Mouse (Mus musculus): ENCODE measurements at regions not wholly inside any gene's neighbourhood (a gene's known extent, or its start where the extent isn't known, plus 50 kb on each side); places are given as distances from the start of the nearest gene placed in this dataset.

DNA sequence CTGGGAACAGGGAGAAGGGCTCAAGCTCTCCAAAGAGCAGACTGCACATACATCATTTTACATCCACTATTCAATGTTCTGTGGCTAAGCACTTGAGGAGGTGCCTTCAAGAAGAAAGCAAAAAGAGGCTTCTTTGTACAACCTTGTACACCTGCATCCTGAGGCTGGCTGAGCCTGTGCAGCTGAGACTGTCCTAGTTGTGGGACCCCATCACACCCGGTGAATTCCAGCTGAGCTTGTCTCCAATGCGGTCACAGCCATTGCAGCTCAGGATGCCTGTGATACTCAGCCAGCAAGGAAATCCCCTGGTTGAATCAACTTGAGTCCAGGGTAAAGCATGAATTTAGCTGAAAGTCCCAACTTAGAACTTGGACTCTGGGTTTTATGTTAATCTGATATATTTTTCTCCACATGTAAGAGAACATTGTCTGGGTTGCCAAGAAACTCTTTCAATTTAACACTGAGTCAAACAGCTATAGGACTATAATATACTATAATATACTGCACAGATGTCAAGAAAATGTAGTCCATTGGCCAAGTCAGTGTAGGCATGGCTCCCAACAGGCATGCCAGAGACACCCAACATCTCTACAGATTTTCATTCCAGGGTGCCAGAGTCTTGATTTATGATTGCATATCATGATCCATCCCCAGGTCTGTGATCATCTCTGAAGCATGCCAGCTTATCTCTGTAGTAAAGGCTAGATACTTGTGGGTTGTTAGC lies 599.2 kb downstream of the Pard3 start:
- no peak for ATAC-seq
- H3K27me3 ChIP-seq (replicated peaks; ENCODE audit: control insufficient read depth, insufficient read depth, low read length): no peaks in the 10 kb centered on the region
- H3K4me1 ChIP-seq (replicated peaks; ENCODE audit: control insufficient read depth, insufficient read depth, low read length): no peaks in the 10 kb centered on the region
- 92% methylated on average over 2 of the region's 2 CpGs for WGBS
- H3K36me3 ChIP-seq (ENCODE audit: control insufficient read depth, insufficient read depth): no peaks in the 10 kb centered on the region
- no peak overlapping the region for H3K4me2 ChIP-seq (ENCODE audit: low read length)
- H3K4me3 ChIP-seq (replicated peaks; ENCODE audit: low read length): no peak overlapping the region
- H3K27ac ChIP-seq (ENCODE audit: low read length): no peak overlapping the region
- no peak overlapping the region for H3K9ac ChIP-seq (replicated peaks; ENCODE audit: low read depth, low read length)
- H3K9me3 ChIP-seq (ENCODE audit: control insufficient read depth, low read length): 0 out of 2 replicates have a peak, but pooled peaks cover 2% of the 10 kb centered on the region

DNA sequence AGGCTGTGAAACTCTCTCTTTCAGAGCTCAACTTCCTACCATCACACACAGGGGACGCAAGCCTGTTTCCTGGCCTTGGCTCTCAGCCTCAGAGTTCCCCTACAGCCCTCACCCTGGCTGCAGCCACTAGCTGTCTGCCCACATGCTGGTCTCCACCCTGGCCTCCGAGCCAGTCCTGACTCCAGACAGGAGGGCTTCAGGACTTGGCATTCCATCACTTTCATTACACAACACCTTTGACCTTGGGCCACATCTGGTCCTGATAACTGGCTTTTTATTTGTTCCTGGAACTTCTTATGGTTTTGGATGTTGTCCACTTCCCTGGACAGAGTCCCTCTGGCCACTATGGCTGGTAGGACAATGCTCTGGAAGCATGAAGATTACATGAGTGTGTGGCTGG lies 602.9 kb downstream of the Pard3 start:
- Histone ChIP-seq H3K27ac (ENCODE audit: low read length) (no peak overlapping the region), H3K4me1 (replicated peaks; ENCODE audit: control insufficient read depth, insufficient read depth, low read length) (no peaks in the 10 kb centered on the region), H3K9ac (replicated peaks; ENCODE audit: low read depth, low read length) (no peak overlapping the region), H3K27me3 (replicated peaks; ENCODE audit: control insufficient read depth, insufficient read depth, low read length) (no peaks in the 10 kb centered on the region), H3K4me2 (ENCODE audit: low read length) (no peak overlapping the region), H3K9me3 (ENCODE audit: control insufficient read depth, low read length) (0 out of 2 replicates have a peak, but pooled peaks cover 2% of the 10 kb centered on the region), H3K4me3 (replicated peaks; ENCODE audit: low read length) (no peak overlapping the region), H3K36me3 (ENCODE audit: control insufficient read depth, insufficient read depth) (no peaks in the 10 kb centered on the region)
- WGBS: 93% methylated on average over 2 of the region's 2 CpGs
- ATAC-seq: no peak

DNA sequence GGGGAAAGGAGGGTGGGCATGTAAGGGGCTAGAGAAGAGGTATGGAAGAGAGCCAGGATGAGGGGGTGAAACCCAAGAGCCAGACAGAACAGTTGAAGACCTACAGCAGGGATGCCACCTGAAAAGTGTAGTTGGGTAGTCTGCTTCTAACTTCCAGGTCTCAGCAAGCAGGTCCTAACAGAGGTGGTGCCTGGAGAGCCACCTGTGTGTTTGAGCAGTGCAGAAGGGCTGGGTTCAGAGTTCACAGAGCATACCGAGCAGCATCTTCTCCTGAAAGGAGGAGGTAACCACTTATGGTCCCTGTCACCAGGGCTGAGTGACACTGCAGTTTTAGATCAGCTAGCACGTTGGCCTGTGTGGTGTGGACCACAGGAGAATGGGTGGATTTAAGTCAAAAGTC lies 605.3 kb downstream of the Pard3 start:
- 57% methylated on average over 2 of the region's 2 CpGs for WGBS

DNA sequence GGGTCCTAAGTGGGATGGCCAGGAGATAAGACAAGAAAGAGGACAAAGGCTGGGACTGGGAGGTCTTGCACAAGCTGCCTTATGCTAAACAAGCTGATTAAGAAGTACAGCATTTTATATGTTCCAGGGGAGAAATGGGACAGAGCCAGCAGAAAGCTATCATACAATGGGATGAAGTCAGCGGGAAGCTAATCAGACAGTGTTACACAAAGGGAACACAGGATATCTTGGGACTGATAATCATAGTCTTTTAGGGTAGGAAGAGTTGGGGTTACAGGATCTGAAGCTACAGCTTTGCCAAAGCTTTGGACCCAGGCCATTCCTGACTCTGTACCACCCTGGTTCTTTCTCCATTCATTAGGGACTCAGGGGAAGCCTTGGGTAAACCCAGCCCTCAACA lies 610.4 kb downstream of the Pard3 start:
- H3K4me3 ChIP-seq (replicated peaks; ENCODE audit: low read length): no peak overlapping the region
- no peak overlapping the region for H3K9ac ChIP-seq (replicated peaks; ENCODE audit: low read depth, low read length)
- no peaks in the 10 kb centered on the region for H3K36me3 ChIP-seq (ENCODE audit: control insufficient read depth, insufficient read depth)
- ATAC-seq: no peak
- H3K9me3 ChIP-seq (ENCODE audit: control insufficient read depth, low read length): no peaks in the 10 kb centered on the region
- no peaks in the 10 kb centered on the region; the same call in 1 of the 2 replicates for H3K4me1 ChIP-seq (replicated peaks; ENCODE audit: control insufficient read depth, insufficient read depth, low read length)
- H3K4me2 ChIP-seq (ENCODE audit: low read length): no peak overlapping the region
- no peak overlapping the region for H3K27ac ChIP-seq (ENCODE audit: low read length)
- WGBS: 73% methylated on average over 1 of the region's 1 CpGs
- no peaks in the 10 kb centered on the region for H3K27me3 ChIP-seq (replicated peaks; ENCODE audit: control insufficient read depth, insufficient read depth, low read length)

More for the DNA sequence above, 605.3 kb downstream of the Pard3 start:
- no peak overlapping the region for H3K27ac ChIP-seq (ENCODE audit: low read length)
- H3K9me3 ChIP-seq (ENCODE audit: control insufficient read depth, low read length): no peaks in the 10 kb centered on the region
- no peak overlapping the region for H3K4me3 ChIP-seq (replicated peaks; ENCODE audit: low read length)
- no peaks in the 10 kb centered on the region for H3K27me3 ChIP-seq (replicated peaks; ENCODE audit: control insufficient read depth, insufficient read depth, low read length)
- H3K9ac ChIP-seq (replicated peaks; ENCODE audit: low read depth, low read length): no peak overlapping the region
- H3K36me3 ChIP-seq (ENCODE audit: control insufficient read depth, insufficient read depth): no peaks in the 10 kb centered on the region
- H3K4me2 ChIP-seq (ENCODE audit: low read length): no peak overlapping the region
- H3K4me1 ChIP-seq (replicated peaks; ENCODE audit: control insufficient read depth, insufficient read depth, low read length): no peaks in the 10 kb centered on the region
- no peak for ATAC-seq

DNA sequence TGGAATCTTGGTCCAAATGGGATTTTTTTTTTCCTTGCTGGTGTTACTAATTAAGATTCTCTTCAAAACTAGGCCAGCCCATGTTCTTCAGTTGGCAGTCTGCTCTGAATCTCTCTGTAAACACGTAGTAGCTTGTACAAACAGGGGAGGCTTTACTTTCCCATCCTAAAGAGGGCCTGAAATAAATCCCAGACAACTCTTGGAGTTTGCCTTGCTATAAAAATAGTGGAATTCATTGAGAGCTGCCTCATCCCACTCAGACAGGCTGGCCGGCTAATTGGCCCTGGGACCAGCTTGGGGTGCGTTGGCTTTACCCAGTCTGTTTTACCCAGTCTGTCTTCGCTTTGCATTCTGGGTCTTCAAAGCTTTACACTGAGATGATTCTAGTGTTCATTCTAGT lies 611.7 kb downstream of the Pard3 start:
- H3K27ac ChIP-seq (ENCODE audit: low read length): no peak overlapping the region
- no peak overlapping the region for H3K4me3 ChIP-seq (replicated peaks; ENCODE audit: low read length)
- H3K9ac ChIP-seq (replicated peaks; ENCODE audit: low read depth, low read length): no peak overlapping the region
- no peak overlapping the region for H3K4me2 ChIP-seq (ENCODE audit: low read length)
- H3K4me1 ChIP-seq (replicated peaks; ENCODE audit: control insufficient read depth, insufficient read depth, low read length): no peaks in the 10 kb centered on the region; the same call in 1 of the 2 replicates
- 74% methylated on average over 4 of the region's 4 CpGs for WGBS
- ATAC-seq: no peak
- no peaks in the 10 kb centered on the region for H3K36me3 ChIP-seq (ENCODE audit: control insufficient read depth, insufficient read depth)
- no peaks in the 10 kb centered on the region for H3K27me3 ChIP-seq (replicated peaks; ENCODE audit: control insufficient read depth, insufficient read depth, low read length)
- H3K9me3 ChIP-seq (ENCODE audit: control insufficient read depth, low read length): no peaks in the 10 kb centered on the region

DNA sequence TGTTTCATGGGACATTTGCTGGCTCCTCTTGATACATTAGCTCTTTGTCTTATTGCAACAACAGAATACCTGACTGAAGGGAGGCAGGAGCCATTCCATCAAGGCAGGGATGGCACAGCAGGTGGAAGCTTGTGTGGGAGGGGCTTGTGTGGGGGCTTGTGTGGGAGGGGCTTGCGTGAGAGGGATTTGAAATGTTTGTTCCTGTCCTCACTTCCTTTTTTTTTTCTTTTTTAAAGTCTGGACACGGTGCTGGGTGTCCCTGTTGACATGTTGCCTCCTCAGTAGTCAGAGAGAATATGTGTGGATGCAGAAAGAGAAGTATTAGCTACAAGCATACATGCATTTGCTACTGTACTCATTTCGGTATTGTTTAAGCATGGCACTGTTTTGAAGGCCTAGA lies 616.5 kb downstream of the Pard3 start:
- H3K9ac ChIP-seq (replicated peaks; ENCODE audit: low read depth, low read length): no peak overlapping the region
- ATAC-seq: no peak
- H3K36me3 ChIP-seq (ENCODE audit: control insufficient read depth, insufficient read depth): no peaks in the 10 kb centered on the region
- H3K4me3 ChIP-seq (replicated peaks; ENCODE audit: low read length): no peak overlapping the region
- WGBS: 87% methylated on average over 3 of the region's 3 CpGs
- no peaks in the 10 kb centered on the region for H3K9me3 ChIP-seq (ENCODE audit: control insufficient read depth, low read length)
- H3K4me2 ChIP-seq (ENCODE audit: low read length): no peak overlapping the region
- no peaks in the 10 kb centered on the region for H3K27me3 ChIP-seq (replicated peaks; ENCODE audit: control insufficient read depth, insufficient read depth, low read length)
- H3K4me1 ChIP-seq (replicated peaks; ENCODE audit: control insufficient read depth, insufficient read depth, low read length): no peaks in the 10 kb centered on the region; the same call in 1 of the 2 replicates
- H3K27ac ChIP-seq (ENCODE audit: low read length): no peak overlapping the region

DNA sequence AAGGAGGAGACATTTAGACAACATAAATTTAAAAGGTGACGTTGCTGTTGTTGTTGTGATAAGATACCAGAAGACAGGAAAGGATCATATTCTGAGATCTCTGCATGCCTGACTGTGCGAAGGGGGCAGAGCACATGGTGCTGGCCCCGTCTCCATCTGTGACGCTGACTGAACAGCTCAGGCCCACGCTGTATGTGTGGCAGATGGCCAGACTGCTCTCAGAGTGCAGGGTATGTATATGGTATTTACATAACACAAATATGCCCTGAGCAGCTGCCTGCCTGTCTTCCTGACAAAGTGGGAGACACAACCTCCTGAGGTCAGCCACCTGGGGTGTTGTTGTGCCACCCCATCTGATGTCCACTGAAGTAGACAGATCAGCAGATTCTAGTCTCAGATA lies 620.5 kb downstream of the Pard3 start:
- Histone ChIP-seq H3K9ac (replicated peaks; ENCODE audit: low read depth, low read length) (no peak overlapping the region), H3K4me2 (ENCODE audit: low read length) (no peak overlapping the region), H3K36me3 (ENCODE audit: control insufficient read depth, insufficient read depth) (no peaks in the 10 kb centered on the region), H3K27me3 (replicated peaks; ENCODE audit: control insufficient read depth, insufficient read depth, low read length) (no peaks in the 10 kb centered on the region), H3K9me3 (ENCODE audit: control insufficient read depth, low read length) (no peaks in the 10 kb centered on the region), H3K4me1 (replicated peaks; ENCODE audit: control insufficient read depth, insufficient read depth, low read length) (no peaks in the 10 kb centered on the region), H3K27ac (ENCODE audit: low read length) (peak overlapping the region; percentile 0; the same call in 1 of the 2 replicates), H3K4me3 (replicated peaks; ENCODE audit: low read length) (no peak overlapping the region)
- ATAC-seq: peak; percentile 91
- 48% methylated on average over 5 of the region's 5 CpGs for WGBS

DNA sequence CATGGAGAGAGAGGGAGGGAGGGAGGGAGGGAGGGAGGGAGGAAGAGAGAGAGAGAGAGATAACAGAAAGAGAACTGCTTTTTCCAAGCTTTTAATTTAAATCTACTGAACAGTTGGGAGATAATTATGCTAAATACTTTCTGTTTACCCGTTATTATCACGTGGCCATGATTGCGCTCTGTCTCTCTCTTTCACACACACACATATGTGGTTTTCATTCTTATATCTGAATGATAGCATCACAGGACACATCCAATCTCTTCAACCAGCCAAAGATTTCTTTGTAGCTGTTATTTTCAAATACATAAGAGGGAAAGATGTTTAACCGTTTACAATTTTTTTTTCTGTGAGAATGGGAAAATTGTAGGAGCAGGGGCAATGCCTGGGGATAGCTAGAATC lies 627.1 kb downstream of the Pard3 start:
- Histone ChIP-seq H3K9me3 (ENCODE audit: control insufficient read depth, low read length) (no peaks in the 10 kb centered on the region), H3K4me3 (replicated peaks; ENCODE audit: low read length) (no peak overlapping the region), H3K4me2 (ENCODE audit: low read length) (no peak overlapping the region), H3K4me1 (replicated peaks; ENCODE audit: control insufficient read depth, insufficient read depth, low read length) (no peaks in the 10 kb centered on the region), H3K36me3 (ENCODE audit: control insufficient read depth, insufficient read depth) (no peaks in the 10 kb centered on the region), H3K27me3 (replicated peaks; ENCODE audit: control insufficient read depth, insufficient read depth, low read length) (no peaks in the 10 kb centered on the region), H3K27ac (ENCODE audit: low read length) (peak overlapping the region; percentile 63), H3K9ac (replicated peaks; ENCODE audit: low read depth, low read length) (no peak overlapping the region)
- 52% methylated on average over 4 of the region's 4 CpGs for WGBS
- ATAC-seq: peak; percentile 89

DNA sequence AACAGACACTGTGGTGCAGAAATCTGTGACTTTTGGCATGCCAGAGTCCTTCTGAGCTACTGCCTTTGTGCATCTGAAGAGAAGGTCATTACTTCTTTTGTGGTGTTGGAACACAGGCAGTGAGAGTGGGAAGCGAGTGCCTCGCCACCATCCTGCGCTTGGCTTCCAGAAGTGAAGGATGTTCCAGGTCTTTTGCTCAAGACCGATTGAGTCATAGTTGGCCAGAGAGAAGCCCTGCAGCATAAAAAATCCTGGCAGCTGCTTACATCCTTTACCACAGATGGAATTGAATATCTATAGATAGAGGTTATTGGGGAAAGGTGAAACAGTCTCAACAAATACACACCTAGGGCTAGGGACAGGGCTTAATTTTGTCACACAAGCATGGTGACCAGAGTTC lies 634.7 kb downstream of the Pard3 start:
- ATAC-seq: no peak
- H3K4me2 ChIP-seq (ENCODE audit: low read length): no peak overlapping the region
- H3K27ac ChIP-seq (ENCODE audit: low read length): no peak overlapping the region
- H3K4me3 ChIP-seq (replicated peaks; ENCODE audit: low read length): no peak overlapping the region
- no peaks in the 10 kb centered on the region for H3K36me3 ChIP-seq (ENCODE audit: control insufficient read depth, insufficient read depth)
- H3K9me3 ChIP-seq (ENCODE audit: control insufficient read depth, low read length): no peaks in the 10 kb centered on the region
- WGBS: 86% methylated on average over 4 of the region's 4 CpGs
- no peak overlapping the region for H3K9ac ChIP-seq (replicated peaks; ENCODE audit: low read depth, low read length)
- no peaks in the 10 kb centered on the region for H3K4me1 ChIP-seq (replicated peaks; ENCODE audit: control insufficient read depth, insufficient read depth, low read length)
- H3K27me3 ChIP-seq (replicated peaks; ENCODE audit: control insufficient read depth, insufficient read depth, low read length): no peaks in the 10 kb centered on the region

DNA sequence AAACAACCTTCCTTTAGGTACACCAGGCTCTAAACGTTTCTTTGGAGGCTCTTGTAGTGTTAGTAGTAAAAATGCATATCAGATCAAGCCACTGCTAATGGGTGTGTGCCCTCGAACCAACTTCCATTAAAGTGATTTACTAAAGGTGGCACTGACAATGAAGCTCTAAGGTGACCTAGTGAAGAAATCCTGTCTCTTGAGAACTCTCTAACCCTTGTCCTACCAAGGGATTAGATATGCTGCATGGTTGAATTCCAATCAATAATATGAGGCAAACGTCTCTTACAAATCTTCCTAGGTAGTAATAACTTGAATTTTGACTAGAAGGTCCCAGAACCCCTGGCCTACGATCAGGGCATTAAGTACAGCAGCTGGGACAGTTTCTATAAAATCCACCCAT lies 640.7 kb downstream of the Pard3 start:
- H3K4me1 ChIP-seq (replicated peaks; ENCODE audit: control insufficient read depth, insufficient read depth, low read length): peaks cover 11% of the 10 kb centered on the region
- H3K36me3 ChIP-seq (ENCODE audit: control insufficient read depth, insufficient read depth): no peaks in the 10 kb centered on the region
- H3K4me2 ChIP-seq (ENCODE audit: low read length): no peak overlapping the region
- no peak overlapping the region for H3K27ac ChIP-seq (ENCODE audit: low read length)
- no peak overlapping the region for H3K4me3 ChIP-seq (replicated peaks; ENCODE audit: low read length)
- 86% methylated on average over 4 of the region's 4 CpGs for WGBS
- H3K27me3 ChIP-seq (replicated peaks; ENCODE audit: control insufficient read depth, insufficient read depth, low read length): no peaks in the 10 kb centered on the region
- no peak overlapping the region for H3K9ac ChIP-seq (replicated peaks; ENCODE audit: low read depth, low read length)
- no peaks in the 10 kb centered on the region for H3K9me3 ChIP-seq (ENCODE audit: control insufficient read depth, low read length)
- no peak for ATAC-seq
